Mouse (Mus musculus) lung, postnatal 0 days (tissue): ENCODE data around the gene Tango6. TPM values are rescaled to one million over a fixed set of nuclear protein-coding genes. Genes with fewer than 3 reads are reported as not detected.

Experiments
- ATAC-seq: fragments of 200-750 bp; cut with Nextera tagmentation; 2 replicates; pipeline ENCODE4 v1.8.0; 2017; ENCODE audit warnings: moderate library complexity
- DNase-seq: peaks from one replicate; pipeline ENCODE4 v3.0.0-alpha.2; 2016; ENCODE audit warnings: low spot score
- H3K27ac ChIP-seq: fragments of 300-500 bp; sonication (generic); 2 replicates; pipeline ENCODE4 v1.5.1; 2014; ENCODE audit warnings: antibody characterized with exemption, mild to moderate bottlenecking, low read length, mixed read lengths
- H3K27me3 ChIP-seq: fragments of 300-500 bp; sonication (generic); replicated peaks from 2 replicates; pipeline ENCODE4 v1.6.1; 2014; ENCODE audit warnings: low read length, mixed read lengths; ENCODE audit not compliant: insufficient read depth
- H3K36me3 ChIP-seq: fragments of 300-500 bp; sonication (generic); 2 replicates; pipeline ENCODE4 v1.6.1; 2014; ENCODE audit warnings: low read length, mixed read lengths; ENCODE audit not compliant: insufficient read depth
- H3K4me1 ChIP-seq: fragments of 300-500 bp; sonication (generic); 2 replicates; pipeline ENCODE4 v1.6.1; 2014; ENCODE audit warnings: antibody characterized with exemption, low read depth, low read length, mixed read lengths; ENCODE audit not compliant: insufficient read depth
- H3K4me2 ChIP-seq: fragments of 300-500 bp; sonication (generic); replicated peaks from 2 replicates; pipeline ENCODE4 v1.6.1; 2014; ENCODE audit warnings: low read depth, mild to moderate bottlenecking, low read length, moderate library complexity, mixed read lengths
- H3K4me3 ChIP-seq: fragments of 300-500 bp; sonication (generic); 2 replicates; pipeline ENCODE4 v1.5.1; 2014; ENCODE audit warnings: low read depth, low read length
- H3K9ac ChIP-seq: fragments of 300-500 bp; sonication (generic); replicated peaks from 2 replicates; pipeline ENCODE4 v1.6.1; 2014; ENCODE audit warnings: low read depth, mild to moderate bottlenecking
- H3K9me3 ChIP-seq: fragments of 300-500 bp; sonication (generic); 2 replicates; pipeline ENCODE4 v1.6.1; 2016; ENCODE audit warnings: low read length, mixed read lengths
- CTCF ChIP-seq: IDR thresholded peaks from 2 replicates; pipeline ENCODE4 v1.5.1; 2016; ENCODE audit warnings: antibody characterized with exemption, mild to moderate bottlenecking
- EP300 ChIP-seq: IDR thresholded peaks from 2 replicates; pipeline ENCODE4 v1.6.1; 2016; ENCODE audit warnings: antibody characterized with exemption, mild to moderate bottlenecking, control low read depth
- WGBS: fragments of 180-500 bp; shearing (Covaris S2); extraction: QIAGEN DNeasy Blood & Tissue Kit; methylation state at CpG from one replicate; pipeline ENCODE4 v1.1.7; 2014; 5-methylcytosine and 5-hydroxymethylcytosine counted together
- polyA plus RNA-seq: library from polyadenylated mRNA; unstranded; fragments of >200 nt; fragmentation: Nextera tagmentation; extraction: Ambion mirVana; gene quantifications from 2 replicates; pipeline ENCODE4 v1.2.1, GENCODE M21; 2015

The Tango6 gene
- polyA plus RNA-seq, 1 experiment from 2014 or later, result 3.5 TPM

GRCm38 (mm10) chr8:106640921-106641320 lies 41.9 kb upstream of the Tango6 start:
- H3K27ac ChIP-seq, result peak overlapping the region; percentile 34

GRCm38 (mm10) chr8:106642172-106642571 lies 40.7 kb upstream of the Tango6 start:
- WGBS, result 74% methylated on average over 2 of the region's 2 CpGs
- ATAC-seq, result no peak
- Histone ChIP-seq H3K27me3 (no peaks in the 10 kb centered on the region), H3K9ac (no peak overlapping the region), H3K4me2 (no peak overlapping the region), H3K9me3 (no peaks in the 10 kb centered on the region), H3K36me3 (no peaks in the 10 kb centered on the region), H3K27ac (peak overlapping the region; percentile 47; the same call in 1 of the 2 replicates), H3K4me3 (no peak overlapping the region), H3K4me1 (no peaks in the 10 kb centered on the region)
- no peak for DNase-seq
- TF ChIP-seq CTCF (no peak), EP300 (no peak)

More at GRCm38 (mm10) chr8:106640921-106641320, 41.9 kb upstream of the Tango6 start:
- no peaks in the 10 kb centered on the region for H3K4me1 ChIP-seq
- no peak overlapping the region for H3K4me3 ChIP-seq
- H3K9me3 ChIP-seq, result no peaks in the 10 kb centered on the region
- ATAC-seq, result no peak
- TF ChIP-seq CTCF, result no peak
- TF ChIP-seq EP300, result no peak
- no peak overlapping the region for H3K9ac ChIP-seq
- no peak for DNase-seq
- 43% methylated on average over 5 of the region's 5 CpGs for WGBS
- H3K36me3 ChIP-seq, result no peaks in the 10 kb centered on the region
- no peaks in the 10 kb centered on the region for H3K27me3 ChIP-seq
- H3K4me2 ChIP-seq, result no peak overlapping the region

GRCm38 (mm10) chr8:106643100-106643499 lies 39.8 kb upstream of the Tango6 start:
- TF ChIP-seq EP300 (no peak), CTCF (no peak)
- 70% methylated on average over 4 of the region's 4 CpGs for WGBS
- Histone ChIP-seq H3K4me3 (no peak overlapping the region), H3K9ac (no peak overlapping the region), H3K36me3 (no peaks in the 10 kb centered on the region), H3K27me3 (no peaks in the 10 kb centered on the region), H3K27ac (no peak overlapping the region), H3K4me2 (no peak overlapping the region), H3K9me3 (no peaks in the 10 kb centered on the region), H3K4me1 (no peaks in the 10 kb centered on the region)
- DNase-seq (no peak), ATAC-seq (no peak)

GRCm38 (mm10) chr8:106644957-106645356 lies 37.9 kb upstream of the Tango6 start:
- Histone ChIP-seq H3K9ac (no peak overlapping the region), H3K4me2 (no peak overlapping the region), H3K27me3 (no peaks in the 10 kb centered on the region), H3K36me3 (no peaks in the 10 kb centered on the region), H3K9me3 (no peaks in the 10 kb centered on the region), H3K4me1 (no peaks in the 10 kb centered on the region), H3K4me3 (no peak overlapping the region), H3K27ac (peak overlapping the region; percentile 47; the same call in 1 of the 2 replicates)
- 50% methylated on average over 3 of the region's 3 CpGs for WGBS
- TF ChIP-seq CTCF, result peak; percentile 39
- no peak for TF ChIP-seq EP300
- ATAC-seq, result no peak
- DNase-seq, result no peak

GRCm38 (mm10) chr8:106646153-106646552 lies 36.7 kb upstream of the Tango6 start:
- H3K27ac ChIP-seq, result peak overlapping the region; percentile 75
- WGBS, result 61% methylated on average over 2 of the region's 2 CpGs
- DNase-seq, result peak; percentile 53

GRCm38 (mm10) chr8:106646731-106647130 lies 36.1 kb upstream of the Tango6 start:
- Histone ChIP-seq H3K27ac (peak overlapping the region; percentile 75), H3K4me2 (no peak overlapping the region), H3K36me3 (no peaks in the 10 kb centered on the region), H3K4me1 (no peaks in the 10 kb centered on the region), H3K27me3 (no peaks in the 10 kb centered on the region), H3K9me3 (no peaks in the 10 kb centered on the region), H3K4me3 (no peak overlapping the region), H3K9ac (no peak overlapping the region)
- TF ChIP-seq CTCF (no peak), EP300 (peak; percentile 76; the same call in 1 of the 2 replicates)
- WGBS, result 55% methylated on average over 5 of the region's 5 CpGs
- peak; percentile 80 for ATAC-seq
- peak; percentile 79 for DNase-seq

More at GRCm38 (mm10) chr8:106646153-106646552, 36.7 kb upstream of the Tango6 start:
- H3K27me3 ChIP-seq, result no peaks in the 10 kb centered on the region
- H3K9ac ChIP-seq, result no peak overlapping the region
- no peak overlapping the region for H3K4me2 ChIP-seq
- no peak overlapping the region for H3K4me3 ChIP-seq
- H3K36me3 ChIP-seq, result no peaks in the 10 kb centered on the region
- H3K4me1 ChIP-seq, result no peaks in the 10 kb centered on the region
- no peak; the same call in 1 of the 2 replicates for TF ChIP-seq EP300
- no peak for TF ChIP-seq CTCF
- no peaks in the 10 kb centered on the region for H3K9me3 ChIP-seq
- ATAC-seq, result peak; percentile 8; the same call in 1 of the 2 replicates

GRCm38 (mm10) chr8:106647387-106647786 lies 35.5 kb upstream of the Tango6 start:
- H3K27me3 ChIP-seq, result no peaks in the 10 kb centered on the region
- TF ChIP-seq CTCF (peak; percentile 92), EP300 (no peak)
- 22% methylated on average over 2 of the region's 2 CpGs for WGBS
- H3K9ac ChIP-seq, result no peak overlapping the region
- H3K9me3 ChIP-seq, result no peaks in the 10 kb centered on the region
- ATAC-seq (peak; percentile 66), DNase-seq (peak; percentile 82)
- H3K27ac ChIP-seq, result peak overlapping the region; percentile 75
- H3K4me2 ChIP-seq, result no peak overlapping the region
- no peaks in the 10 kb centered on the region for H3K4me1 ChIP-seq
- H3K36me3 ChIP-seq, result no peaks in the 10 kb centered on the region
- H3K4me3 ChIP-seq, result no peak overlapping the region
